Mouse (Mus musculus) forebrain, postnatal 0 days (tissue): Measurements from ENCODE around the gene Rnls. TPM values are rescaled to one million over a fixed set of nuclear protein-coding genes. Genes with fewer than 3 reads are reported as not detected.

Source experiments
- ATAC-seq: fragments of 200-750 bp; cut with Nextera tagmentation; 2 replicates; pipeline ENCODE4 v1.8.0; 2017; ENCODE audit warnings: mild to moderate bottlenecking, moderate library complexity
- DNase-seq: peaks from one replicate; pipeline ENCODE4 v3.0.0-alpha.2; 2015
- H3K27ac ChIP-seq: fragments of 300-500 bp; sonication (generic); 2 replicates; pipeline ENCODE4 v1.5.1; 2014; ENCODE audit warnings: low read depth, mild to moderate bottlenecking, antibody characterized with exemption, low read length, moderate library complexity, mixed read lengths
- H3K27me3 ChIP-seq: fragments of 300-500 bp; sonication (generic); 2 replicates; pipeline ENCODE4 v1.6.1; 2014; ENCODE audit warnings: mild to moderate bottlenecking, low read length, mixed read lengths; ENCODE audit not compliant: insufficient read depth
- H3K36me3 ChIP-seq: fragments of 300-500 bp; sonication (generic); 2 replicates; pipeline ENCODE4 v1.6.1; 2014; ENCODE audit warnings: mild to moderate bottlenecking, moderate library complexity; ENCODE audit not compliant: insufficient read depth
- H3K4me1 ChIP-seq: fragments of 300-500 bp; sonication (generic); 2 replicates; pipeline ENCODE4 v1.6.1; 2014; ENCODE audit warnings: antibody characterized with exemption; ENCODE audit not compliant: insufficient read depth
- H3K4me2 ChIP-seq: fragments of 300-500 bp; sonication (generic); 2 replicates; pipeline ENCODE4 v1.6.1; 2014; ENCODE audit warnings: low read depth, mild to moderate bottlenecking, moderate library complexity
- H3K4me3 ChIP-seq: fragments of 300-500 bp; sonication (generic); 2 replicates; pipeline ENCODE4 v1.5.1; 2014; ENCODE audit warnings: low read depth, low read length, mixed read lengths
- H3K9ac ChIP-seq: fragments of 300-500 bp; sonication (generic); 2 replicates; pipeline ENCODE4 v1.6.1; 2014; ENCODE audit warnings: mild to moderate bottlenecking
- H3K9me3 ChIP-seq: fragments of 300-500 bp; sonication (generic); 2 replicates; pipeline ENCODE4 v1.6.1; 2016; ENCODE audit warnings: low read length
- CTCF ChIP-seq: sonication (generic); IDR thresholded peaks from 2 replicates; pipeline ENCODE4 v1.5.1; 2016; ENCODE audit warnings: antibody characterized with exemption, control low read depth, low read depth
- WGBS: fragments of 180-500 bp; shearing (Covaris S2); extraction: QIAGEN DNeasy Blood & Tissue Kit; methylation state at CpG from one replicate; pipeline ENCODE4 v1.1.7; 2014; 5-methylcytosine and 5-hydroxymethylcytosine counted together
- polyA plus RNA-seq: library from polyadenylated mRNA; unstranded; fragments of >200 nt; fragmentation: Nextera tagmentation; extraction: Ambion mirVana; gene quantifications from 2 replicates; pipeline ENCODE4 v1.2.1, GENCODE M21; 2015
- total RNA-seq: library from RNA; depleted of rRNA; stranded (reverse); fragments of >200 nt; gene quantifications from 2 replicates; pipeline ENCODE4 v1.2.3, GENCODE M21; 2014

The Rnls gene
- total and polyA plus RNA-seq, 2 experiments from 2014 or later = 1.5 to 8.7 TPM

DNA sequence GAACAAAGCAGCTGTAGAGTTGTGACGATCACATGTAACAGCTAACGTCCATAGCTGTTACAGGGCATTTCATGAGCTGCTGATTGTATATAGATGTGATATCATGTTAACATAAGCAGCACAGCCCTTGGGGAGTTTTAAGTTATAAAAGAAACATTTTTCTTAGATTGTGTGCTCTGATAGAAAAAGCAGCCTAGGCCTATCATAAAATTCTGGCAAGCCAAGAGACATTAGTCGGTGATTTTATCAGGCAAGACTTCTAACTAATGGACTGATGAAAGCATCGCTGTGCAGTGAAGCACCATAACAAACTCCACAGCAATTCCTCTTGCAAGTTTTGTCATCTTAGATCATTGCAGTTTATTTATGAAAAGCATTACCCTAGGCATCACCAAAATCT is 190.9 kb downstream of the Rnls start:
- no peaks in the 10 kb centered on the region for H3K4me1 ChIP-seq
- no peak for TF ChIP-seq CTCF

DNA sequence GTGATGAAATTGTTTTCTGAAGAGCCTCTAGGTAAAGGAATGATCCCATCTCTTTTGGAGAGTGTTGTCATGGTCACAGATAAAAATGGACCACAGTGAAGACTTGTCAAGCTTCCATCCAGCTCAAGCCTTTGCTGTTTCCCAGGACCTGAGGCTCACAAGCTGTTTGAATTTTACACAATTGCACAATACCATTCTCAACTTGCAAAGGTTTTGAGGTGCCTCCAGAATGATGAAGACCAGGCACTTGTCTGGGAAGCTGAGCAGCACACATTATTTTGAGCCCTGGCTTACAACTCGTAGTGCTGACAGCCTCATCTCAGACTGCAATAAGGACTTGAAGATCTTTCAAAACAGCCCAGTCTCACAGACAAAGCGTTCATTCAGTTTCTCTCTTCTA is 200.0 kb downstream of the Rnls start:
- Histone ChIP-seq H3K36me3 (no peaks in the 10 kb centered on the region), H3K27ac (no peak overlapping the region), H3K4me2 (no peak overlapping the region), H3K27me3 (no peaks in the 10 kb centered on the region), H3K4me3 (no peak overlapping the region), H3K9me3 (no peaks in the 10 kb centered on the region), H3K4me1 (no peaks in the 10 kb centered on the region), H3K9ac (no peak overlapping the region)
- WGBS = 55% methylated on average over 2 of the region's 2 CpGs
- no peak for TF ChIP-seq CTCF
- ATAC-seq (no peak), DNase-seq (no peak)

More for the DNA sequence above, 190.9 kb downstream of the Rnls start:
- no peak for DNase-seq
- WGBS = 92% methylated on average over 4 of the region's 4 CpGs
- no peak overlapping the region for H3K4me3 ChIP-seq
- no peaks in the 10 kb centered on the region for H3K27me3 ChIP-seq
- no peak overlapping the region for H3K4me2 ChIP-seq
- H3K36me3 ChIP-seq = no peaks in the 10 kb centered on the region
- no peak overlapping the region for H3K9ac ChIP-seq
- H3K9me3 ChIP-seq = no peaks in the 10 kb centered on the region
- no peak for ATAC-seq
- H3K27ac ChIP-seq = no peak overlapping the region

DNA sequence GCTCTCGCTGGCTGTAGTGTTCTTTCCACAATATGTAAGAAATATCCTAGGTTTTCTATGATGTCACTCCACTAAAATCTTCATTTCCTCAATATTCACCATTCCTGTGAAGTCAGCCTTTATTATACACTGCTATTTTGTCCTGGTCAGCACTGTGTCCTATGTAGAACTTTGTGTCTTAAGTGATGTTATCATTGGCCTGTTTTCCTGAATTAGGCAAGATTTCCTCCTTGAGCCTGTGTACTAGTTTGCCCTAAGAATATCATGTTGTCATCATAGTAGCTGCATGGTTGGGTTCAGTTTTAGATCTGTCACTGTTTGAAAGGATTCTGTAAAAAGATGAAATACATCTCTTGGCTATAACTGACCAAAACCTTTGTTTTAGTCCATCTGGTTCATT is 203.3 kb downstream of the Rnls start:
- Histone ChIP-seq H3K4me2 (no peak overlapping the region), H3K36me3 (no peaks in the 10 kb centered on the region), H3K4me1 (no peaks in the 10 kb centered on the region), H3K27ac (no peak overlapping the region), H3K4me3 (no peak overlapping the region), H3K9me3 (no peaks in the 10 kb centered on the region), H3K9ac (no peak overlapping the region), H3K27me3 (no peaks in the 10 kb centered on the region)
- ATAC-seq (no peak), DNase-seq (no peak)
- 85% methylated on average over 1 of the region's 1 CpGs for WGBS
- TF ChIP-seq CTCF = no peak

DNA sequence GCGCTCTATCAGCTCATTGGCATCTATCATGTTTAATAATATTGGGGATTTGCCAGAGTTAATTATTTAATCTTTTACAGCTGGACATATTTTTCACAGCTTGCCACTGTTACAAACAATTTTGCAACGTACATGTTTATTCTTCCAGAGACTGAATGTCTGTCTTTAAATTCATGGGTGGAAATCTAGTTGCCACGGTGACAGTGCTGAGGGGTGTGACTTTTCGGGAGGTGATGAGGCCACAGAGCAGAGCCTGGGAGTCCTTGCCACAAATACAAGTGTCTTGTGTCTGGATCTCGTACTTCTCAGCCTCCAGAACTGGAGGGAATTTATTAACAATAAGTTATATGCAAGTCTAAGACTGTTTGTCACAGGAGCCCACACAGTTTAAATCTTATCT is 212.5 kb downstream of the Rnls start:
- no peaks in the 10 kb centered on the region for H3K9me3 ChIP-seq
- TF ChIP-seq CTCF = no peak
- 68% methylated on average over 5 of the region's 5 CpGs for WGBS
- no peaks in the 10 kb centered on the region for H3K4me1 ChIP-seq
- no peak overlapping the region for H3K9ac ChIP-seq
- no peak for ATAC-seq
- H3K27me3 ChIP-seq = no peaks in the 10 kb centered on the region
- no peaks in the 10 kb centered on the region for H3K36me3 ChIP-seq
- H3K27ac ChIP-seq = no peak overlapping the region
- H3K4me2 ChIP-seq = no peak overlapping the region
- no peak for DNase-seq
- H3K4me3 ChIP-seq = no peak overlapping the region

DNA sequence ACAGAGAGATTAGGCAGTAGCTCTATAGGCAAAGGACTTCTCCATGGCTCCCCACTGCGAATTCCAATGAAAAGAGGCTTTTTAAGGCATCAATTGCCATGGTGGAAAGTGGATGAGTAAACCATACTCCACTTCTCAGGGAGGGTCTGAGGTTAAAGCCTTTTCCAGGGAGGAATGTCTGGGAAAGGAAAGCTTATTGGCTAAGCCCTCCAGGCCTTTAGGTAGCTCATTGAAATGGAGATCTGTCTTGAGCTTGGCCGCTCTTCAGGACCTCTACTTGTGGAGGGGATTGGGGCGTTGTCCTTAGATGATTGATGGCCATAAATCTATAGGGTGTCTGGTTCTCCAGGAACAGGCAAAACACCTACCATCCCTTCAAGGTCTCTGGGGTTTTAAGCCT is 213.2 kb downstream of the Rnls start:
- no peak overlapping the region for H3K9ac ChIP-seq
- H3K4me3 ChIP-seq = no peak overlapping the region
- no peaks in the 10 kb centered on the region for H3K36me3 ChIP-seq
- H3K9me3 ChIP-seq = no peaks in the 10 kb centered on the region
- DNase-seq (no peak), ATAC-seq (no peak)
- no peaks in the 10 kb centered on the region for H3K4me1 ChIP-seq
- 48% methylated on average over 3 of the region's 3 CpGs for WGBS
- no peak overlapping the region for H3K27ac ChIP-seq
- TF ChIP-seq CTCF = no peak
- no peaks in the 10 kb centered on the region for H3K27me3 ChIP-seq
- no peak overlapping the region for H3K4me2 ChIP-seq

DNA sequence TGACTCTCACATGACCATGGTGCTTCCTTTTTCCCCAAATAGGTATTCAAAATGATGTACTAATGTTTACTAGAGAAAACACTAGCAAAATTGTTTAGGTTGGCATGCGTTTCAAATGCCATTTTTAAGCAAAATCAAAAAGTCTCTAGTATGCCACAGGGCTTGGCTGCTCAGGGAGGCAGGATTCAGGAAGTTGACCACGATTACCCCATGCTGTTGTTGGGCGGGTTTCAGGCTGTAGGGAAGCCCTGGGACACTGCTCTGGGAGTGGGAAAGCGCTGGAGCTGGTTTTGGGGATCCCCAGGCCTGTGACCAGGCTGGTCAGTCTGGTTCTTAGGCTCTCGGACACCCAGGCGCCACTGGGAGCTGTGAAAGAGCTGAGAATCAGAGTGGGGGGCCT is 213.7 kb downstream of the Rnls start:
- Histone ChIP-seq H3K9ac (no peak overlapping the region), H3K4me3 (no peak overlapping the region), H3K36me3 (no peaks in the 10 kb centered on the region), H3K4me1 (no peaks in the 10 kb centered on the region), H3K4me2 (no peak overlapping the region), H3K27ac (no peak overlapping the region), H3K9me3 (no peaks in the 10 kb centered on the region), H3K27me3 (no peaks in the 10 kb centered on the region)
- no peak for ATAC-seq
- no peak for TF ChIP-seq CTCF
- DNase-seq = no peak
- 43% methylated on average over 6 of the region's 6 CpGs for WGBS

DNA sequence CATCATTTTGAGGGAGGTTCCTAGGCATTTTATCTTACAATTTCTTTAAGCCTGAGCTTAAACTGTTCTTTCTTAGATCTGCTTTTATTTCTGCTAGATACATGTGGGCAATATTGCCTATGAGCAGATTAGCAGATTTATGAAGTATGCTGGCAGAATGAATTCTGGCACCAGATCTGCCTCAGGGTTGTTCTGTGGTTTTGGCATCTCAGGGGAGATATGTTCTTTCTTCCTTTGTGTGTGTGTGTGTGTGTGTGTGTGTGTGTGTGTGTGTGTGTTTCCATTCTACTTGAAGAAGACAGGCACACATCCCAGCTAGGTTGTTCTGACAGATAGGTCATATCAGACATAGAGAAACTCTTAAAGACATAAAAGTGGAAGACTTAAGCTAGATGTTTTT is 218.1 kb downstream of the Rnls start:
- H3K27me3 ChIP-seq = no peaks in the 10 kb centered on the region
- no peak overlapping the region for H3K4me3 ChIP-seq
- no peaks in the 10 kb centered on the region for H3K36me3 ChIP-seq
- no peaks in the 10 kb centered on the region for H3K4me1 ChIP-seq
- TF ChIP-seq CTCF = no peak
- no peak overlapping the region for H3K9ac ChIP-seq
- no peak overlapping the region for H3K27ac ChIP-seq
- H3K4me2 ChIP-seq = no peak overlapping the region
- no peak for DNase-seq
- no peak for ATAC-seq
- H3K9me3 ChIP-seq = no peaks in the 10 kb centered on the region

DNA sequence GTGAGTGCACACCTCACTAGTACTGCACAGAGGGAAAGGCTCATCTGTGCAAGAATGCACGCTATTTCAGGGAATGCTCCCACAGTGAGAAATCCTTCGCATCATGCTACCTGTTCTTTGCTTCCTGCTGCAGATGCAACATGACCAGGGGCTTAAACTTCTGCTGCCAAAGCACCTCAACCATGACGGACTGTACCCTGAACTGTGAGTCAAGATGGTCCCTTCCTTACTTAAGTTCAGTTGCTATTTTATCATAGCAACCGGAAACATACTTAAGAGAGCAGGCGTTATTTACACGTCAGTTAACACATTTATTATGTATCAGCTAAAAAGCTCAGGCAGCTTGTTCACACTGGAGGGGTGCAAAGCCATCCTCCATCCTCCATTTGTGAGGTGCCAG is 222.2 kb downstream of the Rnls start:
- DNase-seq (no peak), ATAC-seq (no peak)
- no peaks in the 10 kb centered on the region for H3K9me3 ChIP-seq
- H3K4me3 ChIP-seq = no peak overlapping the region
- H3K9ac ChIP-seq = no peak overlapping the region
- H3K4me2 ChIP-seq = no peak overlapping the region
- 74% methylated on average over 6 of the region's 6 CpGs for WGBS
- H3K36me3 ChIP-seq = no peaks in the 10 kb centered on the region
- TF ChIP-seq CTCF = no peak
- H3K27me3 ChIP-seq = no peaks in the 10 kb centered on the region
- no peak overlapping the region for H3K27ac ChIP-seq
- no peaks in the 10 kb centered on the region for H3K4me1 ChIP-seq
